Mouse (Mus musculus) brain, embryonic 14.5 days (tissue): ENCODE measurements around the gene 4930564D02Rik. TPM values are rescaled to one million over a fixed set of nuclear protein-coding genes. Genes with fewer than 3 reads are reported as not detected.

Experiments
- DNase-seq: peaks from one replicate; pipeline ENCODE4 v3.0.0-alpha.2; 2011; ENCODE audit warnings: low read depth
- CTCF ChIP-seq: fragments of 200-500 bp; IDR thresholded peaks from 2 replicates; pipeline ENCODE4 v1.5.1; 2012; ENCODE audit warnings: inconsistent platforms, mild to moderate bottlenecking, moderate library complexity, borderline replicate concordance; ENCODE audit not compliant: insufficient read depth, insufficient read length; ENCODE audit errors: extremely low read depth
- POLR2A ChIP-seq: fragments of 200-500 bp; IDR thresholded peaks from 2 replicates; pipeline ENCODE4 v1.6.1; 2012; ENCODE audit warnings: mild to moderate bottlenecking, inconsistent platforms, borderline replicate concordance; ENCODE audit not compliant: poor library complexity, insufficient read depth, insufficient read length, severe bottlenecking; ENCODE audit errors: extremely low read depth
- polyA plus RNA-seq: library from polyadenylated mRNA; depleted of rRNA; stranded (reverse); fragments of >200 nt; gene quantifications from 2 replicates; pipeline ENCODE4 v1.2.3, GENCODE M21; 2012

Gene 4930564D02Rik
- polyA plus RNA-seq, 1 experiment: not detected

- TF ChIP-seq CTCF (peak; percentile 58), POLR2A (no peak)
- peak; percentile 48 for DNase-seq
Observed at GRCm38 (mm10) chr3:105090981-105091380, 24.3 kb downstream of the 4930564D02Rik start.

DNA sequence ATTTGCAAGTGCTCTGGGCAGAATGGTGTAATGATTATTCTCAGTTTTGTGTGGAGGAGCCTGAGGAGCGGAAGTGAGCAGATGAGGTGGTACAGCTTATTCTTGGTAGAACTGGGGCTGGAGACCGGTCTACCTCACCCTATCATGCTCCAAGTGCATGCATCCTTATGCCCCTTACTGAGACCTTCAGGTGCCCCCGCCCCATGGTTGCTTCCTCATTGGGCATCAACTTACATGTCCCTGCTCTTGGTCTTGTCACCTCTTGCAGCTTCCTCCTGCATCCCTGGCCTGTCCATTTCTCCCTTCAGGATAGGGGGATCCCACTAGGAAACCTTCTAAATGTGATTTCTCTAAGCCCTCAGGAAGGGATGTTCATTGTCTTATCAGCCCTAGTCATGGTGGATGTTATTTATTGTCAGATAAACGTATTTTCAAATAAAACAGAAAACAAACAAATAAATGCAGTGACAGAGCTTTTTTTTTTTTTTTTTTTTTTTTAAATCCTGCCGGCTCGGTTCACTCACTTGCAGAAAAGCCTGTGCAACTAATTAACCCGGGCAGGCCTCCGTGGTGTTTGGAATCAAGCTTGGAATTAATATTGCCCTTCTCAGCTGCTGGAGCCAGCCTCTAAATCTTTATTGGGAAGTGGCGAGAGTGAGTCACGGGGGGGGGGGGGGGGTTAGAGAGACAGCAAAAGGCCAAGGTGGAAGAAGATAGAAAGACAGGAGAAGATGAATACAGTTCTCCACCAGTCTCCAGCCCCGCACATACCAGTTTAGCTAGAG lies 26.3 kb downstream of the 4930564D02Rik start:
- TF ChIP-seq CTCF: no peak
- no peak for TF ChIP-seq POLR2A
- peak; percentile 51 for DNase-seq

DNA sequence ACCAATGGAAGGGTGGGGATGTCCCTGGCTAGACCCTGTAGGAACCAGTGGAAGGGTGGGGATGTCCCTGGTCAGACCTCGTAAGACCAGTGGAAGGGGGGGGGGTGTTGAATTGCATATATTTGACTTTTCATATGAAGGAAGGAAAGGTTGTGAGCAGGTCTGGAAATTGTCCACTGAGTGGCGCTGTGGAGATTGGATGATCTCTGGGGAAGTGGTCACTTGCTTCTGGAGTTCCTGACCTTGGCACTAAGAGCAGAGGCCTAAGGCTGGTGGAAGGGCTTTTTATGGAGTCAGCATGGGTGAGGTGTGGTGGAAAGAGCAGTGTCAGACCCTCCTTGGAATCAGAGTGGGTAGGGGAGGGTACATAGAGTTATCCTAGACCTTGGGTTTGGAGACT lies 27.8 kb downstream of the 4930564D02Rik start:
- no peak for DNase-seq
- no peak for TF ChIP-seq CTCF
- no peak for TF ChIP-seq POLR2A

DNA sequence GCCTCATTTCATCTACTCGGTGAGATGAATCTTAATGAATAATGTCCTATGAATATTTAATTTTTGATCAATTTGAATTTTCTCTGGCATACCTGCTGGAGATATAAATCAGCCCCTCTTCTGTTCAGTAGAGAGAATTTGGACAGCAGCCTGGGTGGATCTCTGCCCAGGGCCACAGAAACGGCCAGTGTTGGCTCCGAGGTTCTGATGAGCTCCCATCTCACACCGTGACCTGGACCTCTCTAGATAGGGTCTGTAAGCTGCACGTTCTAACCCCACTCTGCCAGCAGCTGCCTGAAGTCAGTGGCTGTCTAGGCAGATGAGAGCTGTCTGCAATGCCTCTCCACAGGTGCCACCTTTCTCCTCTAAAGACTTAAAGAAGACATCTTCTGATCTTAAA lies 28.4 kb downstream of the 4930564D02Rik start:
- no peak for TF ChIP-seq CTCF
- TF ChIP-seq POLR2A: no peak
- DNase-seq: no peak

- no peak for TF ChIP-seq CTCF
- no peak for TF ChIP-seq POLR2A
- DNase-seq: no peak
Observed at GRCm38 (mm10) chr3:105097581-105097980, 30.9 kb downstream of the 4930564D02Rik start.

GRCm38 (mm10) chr3:105099526-105100269 lies 33.1 kb downstream of the 4930564D02Rik start:
- peak; percentile 60 for DNase-seq
- TF ChIP-seq CTCF (no peak), POLR2A (no peak)

- no peak for DNase-seq
- TF ChIP-seq POLR2A (no peak), CTCF (no peak)
Observed at GRCm38 (mm10) chr3:105100270-105100589, 33.6 kb downstream of the 4930564D02Rik start.

GRCm38 (mm10) chr3:105105827-105106226 lies 39.2 kb downstream of the 4930564D02Rik start:
- no peak for DNase-seq
- TF ChIP-seq CTCF (no peak), POLR2A (no peak)

GRCm38 (mm10) chr3:105113859-105114258 lies 47.2 kb downstream of the 4930564D02Rik start:
- DNase-seq: no peak
- no peak for TF ChIP-seq CTCF
- TF ChIP-seq POLR2A: no peak

DNA sequence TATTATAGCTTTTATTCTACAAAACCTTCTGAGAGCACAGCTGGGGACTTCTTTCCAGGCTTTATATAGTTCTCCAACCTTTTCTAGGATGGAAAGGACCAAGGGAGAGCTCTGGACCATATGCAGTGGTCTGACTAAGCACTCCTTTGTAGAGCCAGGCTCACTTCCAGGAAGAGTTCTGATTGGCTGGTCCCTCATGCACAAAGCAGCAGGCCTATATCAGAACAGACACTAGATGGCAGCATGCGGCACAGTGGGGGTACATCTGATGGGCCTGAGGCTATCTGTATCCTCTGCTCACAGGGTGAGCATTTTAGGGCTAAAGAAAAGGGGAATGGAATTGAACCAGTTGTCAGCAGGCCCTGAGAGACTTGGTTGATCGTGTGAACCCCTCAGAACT lies 47.6 kb downstream of the 4930564D02Rik start:
- TF ChIP-seq POLR2A (no peak), CTCF (peak; percentile 73; the same call in 1 of the 2 replicates)
- DNase-seq: peak; percentile 77

DNA sequence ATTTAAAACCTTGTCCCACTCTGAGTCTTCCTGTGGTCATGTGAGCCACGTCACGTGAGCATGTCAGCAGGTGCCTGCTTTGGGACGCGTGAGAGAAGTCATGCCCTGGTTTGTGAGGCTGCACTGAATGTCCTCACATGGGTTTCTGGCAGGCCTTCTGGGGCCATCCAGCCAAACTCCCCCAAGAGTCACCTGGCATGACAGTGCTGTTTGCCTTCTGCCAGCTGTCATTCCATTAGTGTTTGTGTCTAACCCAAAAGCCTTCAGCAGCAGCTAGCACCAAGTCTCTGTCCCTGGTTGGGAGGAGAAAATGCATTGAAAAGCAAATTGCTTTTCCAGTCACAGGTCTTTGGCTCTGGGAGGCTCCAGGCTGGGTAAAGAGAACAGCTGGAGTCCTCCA lies 50.0 kb downstream of the 4930564D02Rik start:
- no peak for TF ChIP-seq CTCF
- no peak for TF ChIP-seq POLR2A
- DNase-seq: no peak
